Mouse (Mus musculus) regulatory T cell (primary cell): ENCODE measurements at regions not wholly inside any gene's neighbourhood (a gene's known extent, or its start where the extent isn't known, plus 50 kb on each side); places are given as distances from the start of the nearest gene placed in this dataset.

Source experiments
- in situ Hi-C: fragments of 300-600 bp; cut with MboI, MseI; formaldehyde crosslinking; loops from one replicate; pipeline ENCODE4 v1.15.1; 2025; ENCODE audit warnings: high pct_unique_total_duplicates

DNA sequence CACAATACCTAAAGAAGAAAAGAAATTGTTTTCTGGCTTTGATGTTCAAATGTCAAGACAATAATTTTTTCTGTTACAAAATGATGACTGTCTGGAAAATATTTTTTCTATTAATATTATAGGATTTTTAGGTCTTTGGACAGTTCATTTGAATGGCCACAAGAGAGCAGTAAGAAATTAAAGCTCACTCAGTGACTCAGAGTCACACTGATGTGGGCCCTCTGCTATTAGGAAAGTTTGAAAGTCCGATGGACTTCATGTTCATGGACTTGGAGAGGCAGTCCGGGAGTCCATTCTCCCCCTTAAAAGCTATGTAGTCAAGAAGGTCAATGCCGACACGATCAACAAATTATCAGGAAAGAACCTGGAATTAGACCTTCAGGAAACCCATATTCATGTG, 657.0 kb downstream of the Mecom start:
- in situ Hi-C loops = no loop called here

DNA sequence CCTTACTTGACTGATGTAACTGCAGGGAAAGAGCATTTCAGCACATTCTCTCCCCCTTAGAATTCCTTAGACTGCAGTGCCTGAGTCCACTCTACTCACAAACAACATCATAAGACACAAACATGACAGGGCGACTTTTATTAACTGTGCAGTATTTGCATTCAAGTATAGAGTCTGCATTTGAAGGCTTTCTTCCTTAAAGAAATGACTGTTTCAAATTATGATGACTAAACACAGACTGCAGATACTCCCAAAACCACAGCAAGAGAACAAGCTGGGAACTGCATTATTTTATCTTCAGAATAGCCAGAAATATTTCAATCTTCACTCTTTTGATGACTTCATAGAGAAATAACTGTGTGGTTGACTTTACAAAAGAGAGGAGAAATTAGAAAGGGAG, 657.5 kb downstream of the Mecom start:
- in situ Hi-C loops = no loop called here

DNA sequence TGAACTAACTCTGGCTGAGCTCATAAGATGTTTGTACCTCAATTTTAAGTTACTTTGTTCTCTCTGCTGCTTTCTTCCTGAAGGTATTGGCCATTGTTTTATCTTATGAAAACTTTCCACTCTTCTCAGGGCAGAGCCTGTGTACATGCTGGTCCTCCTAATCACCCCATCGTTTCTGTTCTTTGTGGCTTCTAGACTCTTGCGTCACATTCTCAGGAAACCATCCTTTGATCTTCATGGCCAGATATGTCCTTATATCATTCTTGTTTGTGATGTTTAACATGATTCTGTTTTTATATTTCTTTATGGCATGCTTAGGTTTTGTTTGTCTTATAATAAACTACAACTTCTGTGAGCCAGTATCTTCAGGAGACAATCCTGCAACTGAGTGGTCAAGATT, 658.2 kb downstream of the Mecom start:
- in situ Hi-C loops = no loop called here

DNA sequence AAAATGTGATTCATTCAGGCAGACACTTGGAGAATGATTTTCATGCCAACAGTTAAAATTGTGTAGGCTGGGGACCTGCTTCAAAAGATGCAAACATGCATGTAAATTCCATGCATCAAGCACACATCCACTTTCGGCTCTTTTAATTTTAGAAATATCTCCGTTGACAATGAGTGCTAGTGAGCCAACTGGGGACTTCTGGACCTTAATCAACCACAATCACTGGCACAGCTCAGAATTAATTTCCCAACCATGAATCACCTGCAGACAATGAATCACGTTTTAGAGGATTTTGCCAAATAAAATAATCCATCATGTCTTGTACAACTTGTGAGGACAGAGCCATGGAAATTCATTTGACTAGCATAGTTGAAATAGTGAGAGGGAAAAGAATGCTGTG, 667.8 kb downstream of the Mecom start:
- in situ Hi-C loops = no loop called here

DNA sequence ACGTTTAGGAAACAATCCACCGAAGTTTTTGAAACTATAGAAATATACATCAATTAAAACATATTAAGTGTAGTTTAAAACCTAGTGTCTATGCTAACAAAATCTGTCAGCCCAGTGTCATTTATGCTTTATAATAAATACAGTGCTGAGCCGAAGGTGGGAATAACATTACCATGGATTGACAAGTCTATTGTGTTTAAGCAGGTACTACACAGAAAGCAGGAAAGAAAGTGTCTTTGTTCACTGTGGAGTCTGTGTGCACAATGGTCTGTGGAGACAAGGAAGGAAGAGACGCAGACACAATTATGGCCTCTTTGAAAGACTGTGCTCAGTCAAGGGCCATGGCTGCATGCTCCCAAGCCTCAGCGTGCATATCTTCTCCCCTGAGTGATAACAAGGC, 672.0 kb downstream of the Mecom start:
- in situ Hi-C loops = no loop called here

DNA sequence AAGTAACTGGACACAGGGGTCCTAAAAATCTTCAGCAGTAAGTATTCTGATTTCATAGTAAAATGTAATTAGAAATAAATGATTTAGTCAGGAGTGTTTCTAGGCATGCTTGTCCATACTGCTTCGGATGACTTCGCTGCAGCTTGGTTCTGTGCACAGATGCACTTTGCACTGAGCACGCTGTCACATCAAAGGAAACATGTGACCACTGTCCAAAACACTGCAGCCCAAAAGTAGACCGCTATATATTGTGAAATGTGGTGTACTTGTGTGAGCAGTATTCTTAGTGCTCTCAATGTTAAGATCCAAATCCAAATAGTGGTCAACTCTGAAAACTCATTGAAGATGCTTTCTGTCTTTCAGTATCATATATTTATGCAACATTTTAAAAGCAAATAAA, 685.4 kb downstream of the Mecom start:
- in situ Hi-C loops = no loop called here

DNA sequence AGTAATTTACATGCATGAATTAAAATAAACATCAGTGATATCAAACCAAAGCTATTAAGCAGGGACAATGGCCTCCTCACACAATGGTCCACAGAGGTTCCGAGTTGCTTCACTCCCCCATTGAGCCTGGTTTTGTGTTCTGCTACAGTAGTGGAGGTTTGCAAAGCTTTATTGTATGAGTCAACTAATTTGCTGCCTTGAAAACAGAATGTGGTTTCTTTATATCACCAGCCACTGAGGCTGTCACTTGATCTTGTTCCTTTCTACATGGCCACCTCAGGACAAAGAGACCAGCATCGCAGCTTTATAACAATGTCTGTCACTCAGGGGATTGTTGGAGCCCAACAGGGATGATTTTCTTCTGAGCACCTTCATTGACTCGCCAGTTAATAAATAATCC, 695.3 kb downstream of the Mecom start:
- in situ Hi-C loops = no loop called here

DNA sequence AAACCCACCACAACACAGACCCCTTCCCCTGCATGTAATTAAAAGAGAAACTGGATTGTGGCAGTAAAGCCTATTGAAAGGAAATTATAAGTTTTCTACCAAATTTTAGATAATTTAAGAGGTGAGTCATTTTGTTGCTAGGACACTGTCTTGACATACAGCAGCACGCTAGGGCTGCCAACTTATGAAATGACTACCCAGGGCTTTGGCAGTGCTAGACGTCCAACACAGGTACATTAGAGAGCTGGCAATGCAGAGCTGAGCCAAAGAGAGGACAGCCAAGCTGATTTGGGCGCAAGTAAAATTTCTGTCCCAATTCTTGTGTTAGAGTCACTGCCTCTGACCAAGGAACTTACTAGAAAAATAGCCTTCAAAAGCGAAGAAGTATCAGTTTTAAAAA, 712.4 kb downstream of the Mecom start:
- in situ Hi-C loops = no loop called here

DNA sequence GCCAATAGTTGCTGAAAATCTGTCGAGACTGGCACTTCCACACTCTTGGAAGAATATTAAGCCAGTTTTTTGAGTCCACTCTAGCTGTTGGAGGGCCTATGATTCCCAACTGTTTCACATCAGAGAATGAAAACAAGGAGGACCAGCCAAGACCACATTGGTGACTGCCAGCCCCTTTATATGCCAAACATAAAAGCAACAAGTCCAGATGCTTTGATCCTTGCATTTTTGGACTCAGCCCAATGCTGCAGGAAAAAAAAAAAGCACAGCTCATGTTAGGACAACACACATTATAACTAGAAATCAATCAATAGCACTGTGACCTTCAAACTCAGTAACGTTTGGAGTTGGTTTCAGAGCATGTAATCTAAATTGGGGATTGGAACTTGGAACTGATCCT, 712.9 kb downstream of the Mecom start:
- in situ Hi-C loops = no loop called here

DNA sequence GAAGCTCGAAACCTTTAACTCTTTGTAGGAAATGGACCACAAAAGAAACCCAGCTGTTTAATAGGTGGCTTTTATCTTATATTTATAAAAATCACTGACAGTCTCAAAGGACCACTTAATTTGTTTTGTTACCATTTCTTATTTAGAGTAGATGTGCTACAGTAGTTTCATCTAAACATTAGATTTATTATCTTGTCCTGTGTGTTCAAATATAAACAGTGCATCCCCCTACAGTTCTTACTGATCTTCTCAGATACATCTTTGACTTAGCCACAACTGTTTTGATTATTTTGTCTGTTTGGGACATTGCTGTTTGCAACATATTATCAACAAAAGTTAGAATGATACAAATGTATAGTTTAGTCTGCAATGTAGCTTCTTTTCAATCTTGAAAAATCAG, 716.5 kb downstream of the Mecom start:
- in situ Hi-C loops = no loop called here

DNA sequence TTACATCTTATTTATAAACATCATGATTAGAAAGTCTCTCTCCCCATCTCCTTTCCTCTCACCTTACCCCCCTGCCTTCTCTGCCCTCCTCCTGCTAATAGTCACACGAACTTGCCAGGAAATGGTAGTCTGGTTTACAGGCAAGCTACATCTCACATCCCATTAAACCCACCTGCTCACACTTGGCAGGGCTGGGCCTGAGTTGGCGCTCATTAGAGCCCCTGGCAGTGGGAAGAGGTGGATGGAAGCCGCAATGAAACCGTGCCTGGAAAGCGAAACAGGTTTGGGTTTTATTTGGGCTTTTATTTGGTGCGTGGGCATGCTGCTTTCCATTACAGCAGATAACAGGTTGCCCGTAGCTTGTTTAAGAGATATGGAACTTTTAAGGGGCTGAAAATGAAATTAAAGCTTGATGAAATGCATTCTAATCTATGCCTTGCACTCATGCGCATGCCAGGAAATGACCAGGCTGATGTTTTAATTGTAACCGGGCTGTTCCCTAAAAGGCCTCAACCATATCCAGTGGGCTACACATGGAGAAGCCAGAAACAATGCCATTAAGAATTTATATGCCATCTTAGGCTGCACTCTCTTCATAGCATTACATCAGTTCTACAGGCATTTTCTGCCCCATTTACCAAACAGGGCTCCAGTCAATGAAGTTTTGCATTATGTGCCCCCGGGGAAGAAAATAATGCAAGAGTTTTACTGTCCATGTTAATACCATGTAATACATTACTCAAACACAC, 725.0 kb downstream of the Mecom start:
- in situ Hi-C loops = no loop called here

DNA sequence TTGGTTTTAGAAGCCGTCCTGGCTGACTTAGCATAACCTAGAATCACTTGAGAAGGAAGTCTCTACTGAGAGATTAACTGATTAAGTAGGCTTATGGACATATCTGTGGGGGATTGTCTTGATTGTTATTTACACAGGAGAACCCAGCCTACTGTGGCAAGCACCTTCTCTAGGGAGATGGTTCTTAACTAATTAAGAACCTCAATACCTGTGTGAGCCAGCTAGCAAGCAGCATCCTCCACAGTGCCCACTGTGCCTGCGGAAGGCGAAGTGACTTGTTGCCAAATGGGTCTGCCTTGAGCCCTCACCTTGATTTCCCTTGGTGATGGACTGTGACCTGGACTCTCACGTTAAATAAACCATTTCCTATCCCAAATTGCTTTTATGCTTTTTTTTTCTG, 730.8 kb downstream of the Mecom start:
- in situ Hi-C loops = loop anchor here (10.0 kb wide), 1 partner anchor 138 kb away; no protein-coding TSS in a partner anchor

DNA sequence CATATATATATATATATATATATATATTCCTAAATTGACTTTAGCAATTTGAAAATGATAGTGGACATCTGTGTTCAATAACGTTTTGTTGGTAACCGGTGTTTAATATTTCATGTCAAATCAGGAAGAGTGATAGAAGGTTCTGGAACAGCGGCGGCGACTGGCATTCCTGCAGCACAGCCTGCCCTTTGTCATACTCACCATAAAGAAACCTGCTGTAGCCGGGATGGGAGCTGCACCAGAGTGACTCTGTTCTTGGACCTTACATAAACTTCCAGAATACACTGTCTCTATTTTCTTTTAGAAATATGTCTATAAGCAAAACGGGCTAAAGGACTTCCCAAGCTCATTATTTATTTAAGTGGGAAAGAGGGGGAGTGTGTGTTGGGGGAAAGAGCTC, 731.5 kb downstream of the Egfem1 start:
- in situ Hi-C loops = loop anchor here (10.0 kb wide), 1 partner anchor 142 kb away; no protein-coding TSS in a partner anchor

DNA sequence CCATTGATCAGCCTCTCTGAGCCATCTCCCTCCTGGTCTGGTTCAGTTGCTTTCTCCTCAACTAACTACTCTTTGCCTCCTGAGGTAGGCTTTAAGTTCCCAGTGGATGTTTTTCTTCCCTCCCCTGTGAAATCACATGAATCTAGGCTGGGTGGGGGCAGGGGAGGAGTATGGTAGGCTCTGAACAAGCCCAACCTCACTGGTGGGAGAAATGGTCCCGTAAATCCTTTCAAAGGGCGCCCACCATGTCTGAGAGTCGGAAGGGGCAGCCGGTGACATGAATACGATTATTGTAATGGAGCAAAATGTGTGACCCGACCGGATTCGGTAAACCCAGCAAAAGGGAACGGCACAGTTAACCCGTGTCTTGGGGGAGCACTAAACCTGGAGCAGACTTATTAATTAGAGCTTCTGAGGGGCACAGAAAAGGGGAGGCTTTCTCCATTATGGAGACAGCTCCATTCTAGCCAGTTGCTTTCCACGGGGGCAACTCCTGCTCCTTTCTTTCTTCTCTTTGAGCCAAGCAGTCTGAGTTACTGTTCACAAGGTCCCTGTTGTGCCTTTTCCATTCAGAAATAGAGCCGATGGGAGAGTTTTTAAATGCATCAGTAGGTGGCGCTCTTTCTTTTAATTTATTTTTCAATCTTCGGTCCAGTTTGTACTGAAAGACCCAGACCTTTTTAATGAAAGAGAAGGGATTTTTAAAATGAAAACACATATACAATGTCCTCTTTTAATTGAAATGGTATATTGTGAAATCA, 730.8 kb downstream of the Egfem1 start:
- in situ Hi-C loops = loop anchor here (10.0 kb wide), 1 partner anchor 142 kb away; no protein-coding TSS in a partner anchor

DNA sequence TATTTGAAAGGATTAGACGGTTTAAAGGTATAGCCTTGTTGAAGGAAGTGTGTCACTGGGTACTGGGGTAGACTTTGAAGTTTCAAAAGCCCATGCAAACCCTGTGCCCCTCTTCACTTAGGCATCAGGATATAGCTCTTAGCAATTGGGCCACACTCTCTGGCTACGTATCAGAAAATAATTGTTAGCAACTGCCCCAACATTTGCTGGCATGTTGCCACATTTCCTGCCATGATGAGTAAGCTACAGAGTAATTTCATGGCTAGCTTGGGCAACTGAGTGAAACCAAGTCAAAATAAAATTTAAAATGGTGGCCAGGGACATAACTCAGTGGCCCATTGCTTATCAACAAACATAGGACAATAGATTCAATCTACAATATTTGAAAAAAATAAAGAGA, 724.2 kb downstream of the Egfem1 start:
- in situ Hi-C loops = no loop called here

DNA sequence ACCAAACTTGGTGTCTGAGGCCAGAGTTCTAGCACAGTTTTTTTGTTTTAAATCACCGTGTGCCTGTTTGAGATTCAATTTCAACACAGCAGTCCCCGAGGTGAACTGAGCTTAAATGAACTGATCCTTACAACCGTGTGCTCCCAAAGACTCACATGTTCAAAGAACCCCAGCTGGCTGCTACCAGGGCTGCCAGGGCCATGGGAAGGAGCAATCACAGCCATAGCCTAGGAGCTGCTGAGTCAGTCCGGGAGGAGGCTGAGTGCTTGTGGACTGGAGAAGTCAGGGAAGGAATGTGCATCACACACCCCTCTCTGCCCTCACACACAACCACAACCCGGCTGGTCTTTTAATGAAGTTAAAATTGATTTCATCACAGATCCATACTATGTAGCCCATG, 721.6 kb downstream of the Egfem1 start:
- in situ Hi-C loops = no loop called here

DNA sequence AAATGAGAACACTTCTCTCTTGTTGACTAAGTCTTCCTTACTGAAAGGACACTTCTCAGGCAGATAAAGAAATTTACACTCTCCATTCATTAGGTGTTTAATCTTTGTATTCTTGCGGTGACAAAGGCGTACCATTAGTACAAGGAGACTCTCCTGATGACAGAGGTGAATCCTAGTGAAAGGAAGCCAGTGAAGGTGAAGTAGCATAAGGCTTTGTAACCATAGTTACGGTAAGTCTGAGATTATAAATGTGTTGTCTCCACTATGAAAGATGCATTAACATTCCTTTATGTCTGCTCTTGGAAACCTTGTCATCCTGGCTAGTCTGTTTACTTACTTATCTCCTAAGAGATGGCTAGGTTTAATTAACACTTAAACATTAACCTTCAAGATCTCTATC, 719.3 kb downstream of the Egfem1 start:
- in situ Hi-C loops = no loop called here

DNA sequence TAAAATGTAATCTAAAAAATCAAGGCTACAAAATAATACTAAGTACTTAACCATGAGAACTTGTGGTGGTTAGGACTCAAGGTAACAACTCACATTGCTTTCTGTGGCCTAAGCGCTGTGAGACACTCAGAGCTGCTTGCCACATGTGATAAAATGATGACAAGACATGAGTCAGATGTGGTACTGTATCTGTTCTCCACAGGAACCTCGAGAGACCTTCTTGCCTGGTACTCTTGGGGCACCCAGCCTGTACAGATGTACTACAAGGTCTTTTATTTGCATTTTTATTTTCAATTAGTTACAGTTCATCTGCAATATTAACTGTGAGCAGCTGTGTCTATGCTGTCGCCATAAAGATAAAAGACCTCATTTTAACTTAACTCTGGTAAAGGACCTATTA, 692.5 kb downstream of the Egfem1 start:
- in situ Hi-C loops = no loop called here

DNA sequence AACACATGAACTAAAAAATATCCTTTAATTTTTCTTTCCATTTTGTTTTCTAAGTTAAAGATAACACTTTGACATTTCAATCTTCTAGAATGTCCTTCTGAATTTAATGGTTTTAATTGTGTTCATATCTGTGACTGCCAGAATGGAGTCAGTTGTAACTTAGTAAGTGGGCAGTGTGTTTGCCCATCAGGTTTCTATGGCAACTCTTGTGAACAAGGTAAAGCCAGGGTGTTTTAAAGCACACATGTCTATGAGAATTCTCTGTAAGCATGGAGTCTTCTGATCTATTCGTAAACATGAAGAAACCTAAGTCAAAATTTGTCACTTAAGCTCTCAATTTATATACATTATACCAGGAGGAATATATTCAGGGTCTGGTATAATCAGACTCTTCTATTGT, 689.4 kb downstream of the Egfem1 start:
- in situ Hi-C loops = no loop called here

DNA sequence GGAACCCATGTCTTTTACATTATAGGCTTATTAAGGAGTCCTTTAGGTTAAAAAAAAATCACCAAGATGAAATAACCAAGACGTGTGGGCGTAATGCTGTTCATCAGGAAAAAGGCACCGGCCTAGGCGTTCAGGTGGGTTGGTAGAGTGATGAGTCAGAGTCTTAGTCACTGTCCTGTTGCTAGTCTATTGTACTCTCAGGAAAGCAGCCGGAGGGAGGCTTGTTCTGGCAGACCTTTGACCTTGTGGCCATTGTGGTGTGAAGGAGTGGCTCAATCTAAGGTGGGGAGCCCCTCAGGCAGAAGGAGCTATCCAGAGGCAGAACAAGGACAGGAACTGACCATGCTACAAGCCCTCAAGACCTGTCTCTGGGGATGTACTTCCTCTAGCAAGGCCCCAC, 686.8 kb downstream of the Egfem1 start:
- in situ Hi-C loops = no loop called here

DNA sequence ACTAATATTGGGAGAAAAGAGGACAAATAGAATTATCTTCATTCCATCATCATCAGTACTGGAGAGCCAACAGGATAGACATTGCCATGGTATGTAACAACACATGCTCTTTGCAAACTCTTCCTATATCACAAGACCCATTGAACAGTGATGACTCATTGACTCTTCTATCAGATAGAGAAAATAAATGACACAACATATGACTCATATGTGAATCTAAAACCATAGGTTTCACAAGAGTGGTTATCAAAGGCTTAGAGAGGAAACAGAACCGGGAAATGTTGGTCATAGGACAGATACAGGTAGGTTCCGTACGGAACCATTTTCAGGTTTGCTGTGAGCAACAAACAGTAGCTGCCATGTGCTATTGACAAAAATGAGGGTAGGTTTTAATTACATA, 682.2 kb downstream of the Egfem1 start:
- in situ Hi-C loops = no loop called here

DNA sequence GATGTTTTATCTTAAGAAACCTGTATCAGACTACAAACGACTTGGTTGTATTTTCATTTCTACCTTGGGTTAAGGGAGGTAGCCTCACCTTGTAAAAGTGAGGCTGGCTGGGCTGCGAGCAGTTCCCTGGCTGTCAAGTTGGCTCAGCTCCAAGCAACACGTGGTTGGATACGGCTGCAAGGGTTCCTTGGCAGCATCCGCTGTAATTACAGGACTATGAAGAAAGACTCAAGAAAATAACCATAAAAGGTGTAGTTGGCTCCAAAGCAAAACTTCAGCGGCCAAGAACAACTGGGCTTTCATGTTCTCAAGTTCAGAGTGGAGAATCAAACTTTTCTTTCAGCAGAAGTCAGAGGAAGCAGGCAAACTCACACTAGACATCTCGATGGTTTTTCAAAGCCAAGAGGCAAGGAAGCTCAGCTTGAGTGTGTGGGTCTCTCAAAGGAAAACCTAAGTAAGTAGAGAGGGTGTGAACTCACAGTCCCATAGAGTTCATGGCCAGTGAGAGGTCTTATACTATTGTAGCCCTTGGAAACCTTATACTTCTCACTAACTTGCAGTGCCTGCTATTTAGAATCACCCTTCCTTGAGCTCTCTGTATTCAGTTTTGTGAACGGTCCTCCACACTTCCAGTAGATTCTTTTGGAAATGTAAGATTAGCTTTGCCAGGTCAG, 676.1 kb downstream of the Egfem1 start:
- in situ Hi-C loops = no loop called here
